Mouse (Mus musculus): ENCODE data around the gene Ptprt. TPM values are rescaled to one million over a fixed set of nuclear protein-coding genes. Genes with fewer than 3 reads are reported as not detected.

Ptprt gene
- polyA plus RNA-seq, 1 experiment from 2014 or later, result 4.0 TPM

DNA sequence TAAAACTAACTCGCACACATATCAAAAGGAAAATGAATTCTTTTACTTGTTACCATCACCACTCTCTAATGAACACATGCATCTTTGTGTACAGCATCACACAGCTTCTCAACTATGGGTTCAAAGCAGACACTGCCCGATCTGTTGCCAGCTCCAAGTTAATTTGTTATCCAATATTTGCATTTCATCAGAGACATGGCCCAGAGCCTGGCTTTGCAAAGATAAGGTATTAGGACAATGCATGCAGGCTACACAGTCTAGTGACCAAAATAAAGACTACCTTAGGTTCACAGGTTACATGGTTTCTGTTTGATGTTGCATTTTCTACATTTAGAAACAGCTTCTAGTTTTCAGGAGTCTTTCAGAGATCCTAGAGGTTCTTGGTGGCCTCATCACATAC is 719.0 kb downstream of the Ptprt start:
- no peak for DNase-seq (ENCODE audit: low spot score)
- no peak overlapping the region for H3K4me3 ChIP-seq (replicated peaks; ENCODE audit: low read depth, low read length)
- TF ChIP-seq CTCF (IDR thresholded peaks at IDR 0.05; ENCODE audit: low read depth), result no peak
- 73% methylated on average over 2 of the region's 2 CpGs for WGBS
- H3K36me3 ChIP-seq (ENCODE audit: insufficient read depth, low read length), result no peaks in the 10 kb centered on the region
- no peak overlapping the region for H3K4me2 ChIP-seq (ENCODE audit: low read length)
- no peak overlapping the region for H3K27ac ChIP-seq
- H3K9ac ChIP-seq (ENCODE audit: low read depth, low read length), result no peak overlapping the region
- H3K27me3 ChIP-seq (ENCODE audit: insufficient read depth, low read length), result no peaks in the 10 kb centered on the region
- no peak for ATAC-seq (replicated peaks; ENCODE audit: low FRiP score, low read depth)
- H3K9me3 ChIP-seq (replicated peaks; ENCODE audit: low read length), result no peaks in the 10 kb centered on the region
- H3K4me1 ChIP-seq (replicated peaks; ENCODE audit: insufficient read depth, low read length), result no peaks in the 10 kb centered on the region

DNA sequence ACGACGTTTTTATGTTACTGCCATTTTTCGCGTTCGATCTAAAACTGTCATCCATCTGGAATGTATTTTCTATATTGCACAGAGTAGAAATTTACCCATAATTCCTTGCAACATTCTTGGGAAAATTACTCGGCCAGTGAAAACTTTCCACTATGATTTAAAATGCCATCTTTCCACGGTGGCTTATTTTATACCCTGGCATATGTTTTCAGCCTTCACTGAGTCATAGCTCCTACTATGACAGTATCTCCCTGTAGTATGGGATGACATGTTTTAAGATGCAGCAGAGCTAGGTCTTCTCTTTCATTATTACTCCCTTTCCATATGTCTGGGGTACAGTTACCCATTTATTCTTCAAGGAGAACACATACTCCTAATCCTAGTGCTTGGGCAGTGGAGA is 753.7 kb downstream of the Ptprt start:
- no peaks in the 10 kb centered on the region for H3K27me3 ChIP-seq (ENCODE audit: insufficient read depth, low read length)
- H3K9me3 ChIP-seq (replicated peaks; ENCODE audit: low read length), result no peaks in the 10 kb centered on the region
- no peak overlapping the region for H3K4me3 ChIP-seq (replicated peaks; ENCODE audit: low read depth, low read length)
- no peaks in the 10 kb centered on the region for H3K4me1 ChIP-seq (replicated peaks; ENCODE audit: insufficient read depth, low read length)
- WGBS, result 83% methylated on average over 7 of the region's 7 CpGs
- no peak for ATAC-seq (replicated peaks; ENCODE audit: low FRiP score, low read depth)
- no peak overlapping the region for H3K27ac ChIP-seq
- H3K9ac ChIP-seq (ENCODE audit: low read depth, low read length), result no peak overlapping the region
- no peaks in the 10 kb centered on the region for H3K36me3 ChIP-seq (ENCODE audit: insufficient read depth, low read length)
- no peak for TF ChIP-seq CTCF (IDR thresholded peaks at IDR 0.05; ENCODE audit: low read depth)
- DNase-seq (ENCODE audit: low spot score), result no peak
- no peak overlapping the region for H3K4me2 ChIP-seq (ENCODE audit: low read length)

DNA sequence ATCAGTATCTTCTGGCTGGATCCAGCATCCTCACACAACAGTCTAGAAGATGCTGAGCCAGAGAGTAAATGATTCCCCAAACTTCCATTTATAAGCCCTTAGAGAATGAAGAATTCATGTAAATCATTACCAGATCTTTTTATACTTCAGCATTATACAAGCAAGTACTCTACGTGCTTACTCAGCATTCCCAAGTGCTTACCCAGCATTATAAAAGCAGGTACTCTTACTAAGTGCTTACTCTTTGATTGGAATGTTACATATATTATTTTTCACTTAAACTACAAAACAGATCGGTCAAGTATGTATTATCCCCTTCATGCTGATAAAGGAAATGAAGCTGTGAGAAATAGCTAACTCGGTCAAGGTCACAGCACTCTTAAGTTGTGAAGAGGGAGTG is 758.8 kb downstream of the Ptprt start:
- no peak overlapping the region for H3K9ac ChIP-seq (ENCODE audit: low read depth, low read length)
- TF ChIP-seq CTCF (IDR thresholded peaks at IDR 0.05; ENCODE audit: low read depth), result no peak
- 86% methylated on average over 3 of the region's 3 CpGs for whole genome bisulfite sequencing
- H3K4me2 ChIP-seq (ENCODE audit: low read length), result no peak overlapping the region
- H3K27ac ChIP-seq, result no peak overlapping the region
- ATAC-seq (replicated peaks; ENCODE audit: low FRiP score, low read depth) (no peak), DNase-seq (ENCODE audit: low spot score) (no peak)
- H3K27me3 ChIP-seq (ENCODE audit: insufficient read depth, low read length), result no peaks in the 10 kb centered on the region
- H3K36me3 ChIP-seq (ENCODE audit: insufficient read depth, low read length), result no peaks in the 10 kb centered on the region
- H3K4me3 ChIP-seq (replicated peaks; ENCODE audit: low read depth, low read length), result no peak overlapping the region
- no peaks in the 10 kb centered on the region for H3K4me1 ChIP-seq (replicated peaks; ENCODE audit: insufficient read depth, low read length)
- H3K9me3 ChIP-seq (replicated peaks; ENCODE audit: low read length), result no peaks in the 10 kb centered on the region

DNA sequence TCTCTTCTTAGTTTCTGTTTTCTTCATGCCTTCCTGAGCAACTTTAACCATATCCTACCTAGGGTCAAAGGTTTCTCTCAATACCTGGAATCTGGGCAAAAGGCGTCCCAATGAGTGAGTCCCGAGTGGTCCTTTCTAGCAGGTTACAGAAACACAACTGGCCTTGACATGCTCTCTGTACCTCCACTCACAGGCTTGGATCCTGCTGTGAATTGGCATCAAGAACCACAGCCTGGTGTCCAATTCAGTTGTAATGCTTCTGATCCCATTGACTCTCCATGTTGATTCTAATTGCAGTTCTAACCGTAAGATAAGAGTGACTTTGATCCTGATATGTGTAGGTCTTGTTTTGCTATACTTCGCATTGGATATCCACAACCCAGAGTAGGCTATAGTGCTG is 776.5 kb downstream of the Ptprt start:
- TF ChIP-seq CTCF (IDR thresholded peaks at IDR 0.05; ENCODE audit: low read depth), result no peak
- DNase-seq (ENCODE audit: low spot score), result no peak
- Histone ChIP-seq H3K27me3 (ENCODE audit: insufficient read depth, low read length) (no peaks in the 10 kb centered on the region), H3K9me3 (replicated peaks; ENCODE audit: low read length) (no peaks in the 10 kb centered on the region), H3K4me2 (ENCODE audit: low read length) (no peak overlapping the region), H3K27ac (no peak overlapping the region), H3K4me1 (replicated peaks; ENCODE audit: insufficient read depth, low read length) (no peaks in the 10 kb centered on the region), H3K4me3 (replicated peaks; ENCODE audit: low read depth, low read length) (no peak overlapping the region), H3K36me3 (ENCODE audit: insufficient read depth, low read length) (no peaks in the 10 kb centered on the region), H3K9ac (ENCODE audit: low read depth, low read length) (no peak overlapping the region)
- no peak for ATAC-seq (replicated peaks; ENCODE audit: low FRiP score, low read depth)
- WGBS, result 93% methylated on average over 4 of the region's 4 CpGs

DNA sequence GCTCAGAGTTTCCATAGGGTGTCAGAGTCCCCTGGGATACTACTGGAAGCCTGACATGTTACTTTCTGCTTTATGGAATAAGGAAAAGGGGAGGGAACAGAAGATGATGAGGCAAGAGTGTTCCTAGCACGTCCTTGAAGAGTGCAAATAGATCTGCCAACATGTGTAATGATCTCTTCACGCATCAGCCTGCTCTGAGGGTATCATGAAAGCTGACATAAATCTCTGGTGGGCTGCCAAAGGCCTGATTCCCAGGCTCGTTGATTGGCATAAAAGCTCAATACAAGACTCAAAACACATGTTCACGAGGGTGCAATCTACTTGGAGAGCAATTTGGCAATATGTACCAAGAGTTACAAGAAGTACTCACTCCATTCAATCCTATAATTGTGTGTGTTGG is 778.4 kb downstream of the Ptprt start:
- no peak for DNase-seq (ENCODE audit: low spot score)
- Histone ChIP-seq H3K27me3 (ENCODE audit: insufficient read depth, low read length) (no peaks in the 10 kb centered on the region), H3K4me1 (replicated peaks; ENCODE audit: insufficient read depth, low read length) (no peaks in the 10 kb centered on the region), H3K4me2 (ENCODE audit: low read length) (no peak overlapping the region), H3K36me3 (ENCODE audit: insufficient read depth, low read length) (no peaks in the 10 kb centered on the region), H3K4me3 (replicated peaks; ENCODE audit: low read depth, low read length) (no peak overlapping the region), H3K27ac (no peak overlapping the region), H3K9me3 (replicated peaks; ENCODE audit: low read length) (no peaks in the 10 kb centered on the region), H3K9ac (ENCODE audit: low read depth, low read length) (no peak overlapping the region)
- TF ChIP-seq CTCF (IDR thresholded peaks at IDR 0.05; ENCODE audit: low read depth), result no peak
- 65% methylated on average over 4 of the region's 4 CpGs for WGBS
- no peak for ATAC-seq (replicated peaks; ENCODE audit: low FRiP score, low read depth)

DNA sequence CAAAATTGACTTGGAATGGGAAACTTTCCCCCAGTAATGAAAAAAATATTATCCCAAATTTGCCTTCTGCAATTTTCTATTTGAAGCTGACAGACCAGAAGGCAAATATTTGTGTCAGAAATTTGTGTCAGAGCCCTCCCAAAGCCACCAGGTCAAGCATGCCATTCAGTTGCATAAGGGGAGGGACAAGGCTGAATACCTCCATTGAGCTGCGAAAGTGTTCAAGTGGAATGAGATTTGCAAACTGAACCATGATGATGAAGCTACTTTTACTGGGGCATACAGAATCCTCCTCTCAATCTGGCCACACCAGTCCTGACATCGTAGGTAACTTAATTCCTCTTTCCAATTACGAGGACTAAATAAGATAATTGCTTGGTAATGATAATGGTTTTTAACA is 780.0 kb downstream of the Ptprt start:
- no peak for DNase-seq (ENCODE audit: low spot score)

DNA sequence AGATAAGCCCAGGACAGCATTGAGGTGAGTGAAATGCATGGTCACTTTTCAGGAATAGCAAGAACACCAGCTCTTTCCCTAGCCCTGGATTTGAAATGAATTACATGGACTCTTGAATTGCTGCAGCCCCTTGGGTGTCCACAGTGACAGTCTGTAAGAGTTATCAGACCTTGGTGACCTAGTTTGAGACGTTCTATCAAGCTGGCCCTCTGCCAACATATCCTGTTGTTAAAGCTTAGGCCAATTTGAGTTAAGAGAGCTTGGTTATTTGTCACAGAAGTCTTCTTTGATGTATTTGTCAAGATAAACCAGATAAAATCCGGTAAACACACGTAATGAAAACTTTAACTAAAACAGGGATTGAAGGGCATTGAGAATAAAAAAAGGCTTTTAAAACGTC is 795.7 kb downstream of the Ptprt start:
- ATAC-seq (replicated peaks; ENCODE audit: low FRiP score, low read depth), result no peak
- Histone ChIP-seq H3K9ac (ENCODE audit: low read depth, low read length) (no peak overlapping the region), H3K4me1 (replicated peaks; ENCODE audit: insufficient read depth, low read length) (no peaks in the 10 kb centered on the region), H3K36me3 (ENCODE audit: insufficient read depth, low read length) (no peaks in the 10 kb centered on the region), H3K4me3 (replicated peaks; ENCODE audit: low read depth, low read length) (no peak overlapping the region), H3K27ac (no peak overlapping the region), H3K27me3 (ENCODE audit: insufficient read depth, low read length) (no peaks in the 10 kb centered on the region), H3K9me3 (replicated peaks; ENCODE audit: low read length) (no peaks in the 10 kb centered on the region), H3K4me2 (ENCODE audit: low read length) (no peak overlapping the region)
- TF ChIP-seq CTCF (IDR thresholded peaks at IDR 0.05; ENCODE audit: low read depth), result no peak
- no peak for DNase-seq (ENCODE audit: low spot score)
- 37% methylated on average over 4 of the region's 4 CpGs for WGBS

More for the DNA sequence above, 780.0 kb downstream of the Ptprt start:
- no peaks in the 10 kb centered on the region for H3K27me3 ChIP-seq (ENCODE audit: insufficient read depth, low read length)
- 84% methylated on average over 3 of the region's 3 CpGs for WGBS
- H3K4me2 ChIP-seq (ENCODE audit: low read length), result no peak overlapping the region
- no peaks in the 10 kb centered on the region for H3K36me3 ChIP-seq (ENCODE audit: insufficient read depth, low read length)
- ATAC-seq (replicated peaks; ENCODE audit: low FRiP score, low read depth), result no peak
- H3K9me3 ChIP-seq (replicated peaks; ENCODE audit: low read length), result no peaks in the 10 kb centered on the region
- no peak overlapping the region for H3K4me3 ChIP-seq (replicated peaks; ENCODE audit: low read depth, low read length)
- TF ChIP-seq CTCF (IDR thresholded peaks at IDR 0.05; ENCODE audit: low read depth), result no peak
- no peaks in the 10 kb centered on the region for H3K4me1 ChIP-seq (replicated peaks; ENCODE audit: insufficient read depth, low read length)
- H3K27ac ChIP-seq, result no peak overlapping the region
- no peak overlapping the region for H3K9ac ChIP-seq (ENCODE audit: low read depth, low read length)
